Mouse (Mus musculus): ENCODE measurements at regions not wholly inside any gene's neighbourhood (a gene's known extent, or its start where the extent isn't known, plus 50 kb on each side); places are given as distances from the start of the nearest gene placed in this dataset.

- TF ChIP-seq CTCF (IDR thresholded peaks at IDR 0.05; ENCODE audit: borderline replicate concordance, insufficient read depth, low read depth, low read length) (no peak), POLR2A (IDR thresholded peaks at IDR 0.05; ENCODE audit: borderline replicate concordance, insufficient read depth, low read length) (no peak)
These were observed 274.8 kb downstream of the Vrk1 start for GRCm38 (mm10) chr12:106284814-106285213.

Data from cerebellum, adult 2 months (tissue).